Mouse (Mus musculus) heart, postnatal 14 days (tissue): Measurements from ENCODE around the gene Stat6. TPM values are rescaled to one million over a fixed set of nuclear protein-coding genes. Genes with fewer than 3 reads are reported as not detected.
A peak's percentile ranks its signal among the peaks of the same experiment; 100 is the strongest.

ENCODE experiments used
- DNase-seq, 2 experiments: peaks; one replicate each; pipeline ENCODE4 v3.0.0; 2021 to 2022
- intact Hi-C: fragments of 180-260 bp; cut with DNase I; formaldehyde crosslinking; loops from one replicate; pipeline ENCODE4 v1.15.1; 2025
- total RNA-seq, 2 experiments: library from RNA; stranded (reverse); gene quantifications; 2 replicates each; pipeline ENCODE4 v1.2.3; 2021

Stat6 gene
- total RNA-seq, 2 experiments from 2014 or later: 46.9 to 49.9 TPM

- intact Hi-C loops: no loop called here
- DNase-seq: no peak
These were observed 60.5 kb downstream of the Stat6 start for GRCm38 (mm10) chr10:127703299-127703698.

GRCm38 (mm10) chr10:127704293-127704692 is 61.5 kb downstream of the Stat6 start:
- no peak for DNase-seq
- intact Hi-C loops: no loop called here

- DNase-seq: no peak
- intact Hi-C loops: no loop called here
These were observed 62.0 kb downstream of the Stat6 start, which contains the start of gene Myo1a for GRCm38 (mm10) chr10:127704766-127705220. Gene Myo1a, plus strand, starts transcription at chr10:127705170.

- DNase-seq: no peak
- intact Hi-C loops: no loop called here
These were observed 63.0 kb downstream of the Stat6 start for GRCm38 (mm10) chr10:127705783-127706182.

- DNase-seq: peak; percentile 58 to 62
- intact Hi-C loops: no loop called here
These were observed 64.9 kb downstream of the Stat6 start for GRCm38 (mm10) chr10:127707721-127708120.

GRCm38 (mm10) chr10:127708850-127709370 is 66.1 kb downstream of the Stat6 start:
- no peak for DNase-seq
- intact Hi-C loops: no loop called here

- DNase-seq: no peak
- intact Hi-C loops: no loop called here
These were observed 67.5 kb downstream of the Stat6 start for GRCm38 (mm10) chr10:127710331-127710730.

Other genes starting within 250 kb of the Stat6 start
- gene Stac3, start 141.3 kb upstream of the Stat6 start, total RNA-seq: 1 to 10 TPM in 1 of 2 experiments, under 1 TPM in 1; 0.88 to 2.1 TPM
- gene Ndufa4l2, start 128.0 kb upstream of the Stat6 start, total RNA-seq: 10 to 100 TPM; 38.3 TPM
- 10 to 100 TPM; 38.3 to 39.2 TPM for gene Shmt2, start 120.5 kb upstream of the Stat6 start, total RNA-seq
- 1 to 10 TPM; 1.1 TPM for gene Nxph4, start 108.4 kb upstream of the Stat6 start, total RNA-seq
- gene Lrp1, start 21.8 kb upstream of the Stat6 start, total RNA-seq: 100 to 1,000 TPM in 1 of 2 experiments, 10 to 100 TPM in 1; 85.0 to 105 TPM
- 1 to 10 TPM; 4.2 to 4.7 TPM for gene Nemp1, start 23.9 kb downstream of the Stat6 start, total RNA-seq
- gene Nab2, start 25.6 kb downstream of the Stat6 start, total RNA-seq: 1 to 10 TPM; 8.0 TPM
- gene Myo1a, start 62.2 kb downstream of the Stat6 start, total RNA-seq: under 1 TPM in 1 of 2 experiments, not detected in 1; 0.15 TPM
- gene Tac2, start 81.5 kb downstream of the Stat6 start, total RNA-seq: not detected
- 1 to 10 TPM; 7.5 to 8.3 TPM for gene Zbtb39, start 96.6 kb downstream of the Stat6 start, total RNA-seq
- gene Gpr182, start 108.7 kb downstream of the Stat6 start, total RNA-seq: 1 to 10 TPM; 3.4 to 4.6 TPM
- under 1 TPM in 1 of 2 experiments, not detected in 1; 0.05 TPM for gene Rdh1, start 116.7 kb downstream of the Stat6 start, total RNA-seq
- under 1 TPM; 0.15 to 0.22 TPM for gene Rdh16f1, start 116.8 kb downstream of the Stat6 start, total RNA-seq
- gene Rdh9, start 133.4 kb downstream of the Stat6 start, total RNA-seq: not detected
- gene Rdh16, start 158.2 kb downstream of the Stat6 start, total RNA-seq: not detected
- not detected for gene Rdh19, start 206.9 kb downstream of the Stat6 start, total RNA-seq
- gene Rdh16f2, start 223.5 kb downstream of the Stat6 start, total RNA-seq: not detected
- not detected for gene Rdh7, start 245.8 kb downstream of the Stat6 start, total RNA-seq